Comparison of ENCODE assay signal across 13 mouse cellular contexts in genomic region chr1:34178022-34178727, GRCm38 (mm10).
DNase-seq lines count a peak whose midpoint lies in the region; ATAC-seq and TF ChIP-seq lines count a peak whose summit lies in the region.
"Had no signal": no experiment of that assay in that cellular context is flagged by ENCODE, and none has a peak within 500 bp of the region (broad histone marks: within the 10 kb centered on the region; RNA-seq: fewer than 3 reads in every experiment).

No protein-coding gene starts in this region.

- H3K4me3 ChIP-seq in heart, embryonic 12.5 days, result peak overlapping the region; percentile 10; the same call in 1 of the 2 replicates
- peak overlapping the region; percentile 50 for H3K4me3 ChIP-seq in testis, adult 2 months (ENCODE audit: control insufficient read depth, low read depth, low read length)
- peak overlapping the region; percentile 21 for H3K4me3 ChIP-seq in embryonic facial prominence, embryonic 10.5 days

- H3K4me2 ChIP-seq in heart, embryonic 12.5 days, result peak overlapping the region; percentile 8

- no peak overlapping the region for H3K9ac ChIP-seq in heart, embryonic 12.5 days

- DNase-seq in heart, postnatal 10 days, result no peak
- DNase-seq in testis, postnatal 10 days (ENCODE audit: low spot score), result no peak
- DNase-seq in embryonic facial prominence, embryonic 10.5 days (ENCODE audit: low spot score), result no peak
- peak; percentile 1 for DNase-seq in splenic B cell, adult 2 months (ENCODE audit: low read depth, low spot score)
- no peak for DNase-seq in urinary bladder, postnatal 4 days (ENCODE audit: low spot score in 2 of 2)
- DNase-seq in adrenal gland, adult 2 months, result no peak
- DNase-seq: adrenal gland, adult 8-10 months; gastrocnemius, postnatal 25 days; kidney, adult 2 months; lung, postnatal 14 days; right cerebral cortex, postnatal 14 days had no signal

- no peaks in the 10 kb centered on the region for H3K4me1 ChIP-seq in heart, embryonic 12.5 days (replicated peaks)
- H3K4me1 ChIP-seq in testis, adult 2 months (ENCODE audit: control insufficient read depth, insufficient read depth, low read length), result peaks cover 2% of the 10 kb centered on the region; the same call in 1 of the 2 replicates
- no peaks in the 10 kb centered on the region for H3K4me1 ChIP-seq in embryonic facial prominence, embryonic 10.5 days

- WGBS in heart, embryonic 12.5 days, result 73% methylated on average over 41 of the region's 41 CpGs
- 86% methylated on average over 41 of the region's 41 CpGs for WGBS in embryonic facial prominence, embryonic 10.5 days

- no peak for TF ChIP-seq POLR2A in testis, adult 2 months (IDR thresholded peaks at IDR 0.05; ENCODE audit: control insufficient read depth, low read depth, low read length)

- TF ChIP-seq CTCF in testis, adult 2 months (IDR thresholded peaks at IDR 0.05; ENCODE audit: control insufficient read depth, insufficient read depth, insufficient replicate concordance, low read depth, low read length), result no peak

- no peak for ATAC-seq in heart, embryonic 12.5 days (ENCODE audit: insufficient number of reproducible peaks, low FRiP score)

- no peak overlapping the region for H3K27ac ChIP-seq in heart, embryonic 12.5 days (ENCODE audit: poor library complexity, severe bottlenecking)
- no peak overlapping the region for H3K27ac ChIP-seq in testis, adult 2 months (ENCODE audit: control insufficient read depth, insufficient read depth, low read depth, low read length)
- H3K27ac ChIP-seq in embryonic facial prominence, embryonic 10.5 days (replicated peaks), result no peak overlapping the region

- H3K9me3 ChIP-seq in heart, embryonic 12.5 days (replicated peaks), result no peaks in the 10 kb centered on the region
- H3K9me3 ChIP-seq in embryonic facial prominence, embryonic 10.5 days, result no peaks in the 10 kb centered on the region

- H3K36me3 ChIP-seq in heart, embryonic 12.5 days, result peaks cover 82% of the 10 kb centered on the region
- no peaks in the 10 kb centered on the region for H3K36me3 ChIP-seq in testis, adult 2 months (ENCODE audit: control insufficient read depth, insufficient read depth, low read length)
- peaks cover 85% of the 10 kb centered on the region for H3K36me3 ChIP-seq in embryonic facial prominence, embryonic 10.5 days (replicated peaks)
- no peaks in the 10 kb centered on the region for H3K36me3 ChIP-seq in splenic B cell, adult 2 months (ENCODE audit: control insufficient read depth, insufficient read depth, low read length, poor library complexity, severe bottlenecking)

- intact Hi-C loops in heart, postnatal 10 days (cut with DNase I), result no loop called here

- no peaks in the 10 kb centered on the region for H3K27me3 ChIP-seq in heart, embryonic 12.5 days (replicated peaks)
- no peaks in the 10 kb centered on the region for H3K27me3 ChIP-seq in testis, adult 2 months (ENCODE audit: control insufficient read depth, insufficient read depth, low read length)
- no peaks in the 10 kb centered on the region for H3K27me3 ChIP-seq in embryonic facial prominence, embryonic 10.5 days (replicated peaks; ENCODE audit: low read depth, poor library complexity, severe bottlenecking)
- H3K27me3 ChIP-seq in splenic B cell, adult 2 months (ENCODE audit: control insufficient read depth, insufficient read depth, low read length, poor library complexity, severe bottlenecking), result no peaks in the 10 kb centered on the region
